Mouse (Mus musculus) right cerebral cortex, postnatal 25 days (tissue): ENCODE results near the gene Atg16l1.

ENCODE experiments used
- DNase-seq: peaks from one replicate; pipeline ENCODE4 v3.0.0; 2022

Gene Atg16l1

GRCm38 (mm10) chr1:87837018-87837417, 81.3 kb downstream of the Atg16l1 start:
- no peak for DNase-seq

- no peak for DNase-seq
Observed at GRCm38 (mm10) chr1:87840411-87841208, 84.9 kb downstream of the Atg16l1 start.
